Comparison of ENCODE assay signal across 24 mouse cellular contexts in the genomic region with DNA sequence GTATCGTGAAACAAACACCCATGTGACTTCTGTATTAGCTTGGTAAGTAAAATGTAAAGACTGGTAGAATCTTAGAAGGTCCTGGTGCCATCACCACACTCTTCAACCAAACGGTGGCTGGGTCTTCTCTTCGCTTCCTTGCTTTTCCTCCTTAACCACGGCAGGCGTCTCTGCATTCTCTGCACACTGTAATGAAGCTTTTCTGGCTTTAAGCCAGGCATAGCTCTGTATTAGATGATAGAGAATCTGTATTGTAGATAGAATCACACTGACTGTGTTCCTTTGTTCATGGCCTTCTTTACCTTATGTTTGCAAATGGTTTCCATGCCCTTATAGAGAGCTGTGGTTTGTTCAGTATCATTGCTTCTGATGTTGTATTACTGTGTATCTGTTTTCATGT.
"Had no signal": no experiment of that assay in that cellular context is flagged by ENCODE, and none has a peak within 500 bp of the region (broad histone marks: within the 10 kb centered on the region; RNA-seq: fewer than 3 reads in every experiment).

No protein-coding gene starts in this region.

- H3K4me3 ChIP-seq: gastrocnemius, adult 2 months; heart, embryonic 10.5 days; heart, embryonic 12.5 days; hindbrain, embryonic 10.5 days; hindbrain, embryonic 12.5 days; hindbrain, embryonic 15.5 days; intestine, embryonic 15.5 days; layer of hippocampus, adult 2 months; left cerebral cortex, adult 2 months; limb, embryonic 10.5 days; limb, embryonic 12.5 days had no signal

- H3K9me3 ChIP-seq: heart, embryonic 10.5 days; heart, embryonic 12.5 days; hindbrain, embryonic 10.5 days; hindbrain, embryonic 12.5 days; hindbrain, embryonic 15.5 days; intestine, embryonic 15.5 days; limb, embryonic 10.5 days; limb, embryonic 12.5 days had no signal

- H3K27ac ChIP-seq: gastrocnemius, adult 2 months; heart, embryonic 10.5 days; hindbrain, embryonic 10.5 days; hindbrain, embryonic 12.5 days; hindbrain, embryonic 15.5 days; intestine, embryonic 15.5 days; layer of hippocampus, adult 2 months; left cerebral cortex, adult 2 months; limb, embryonic 10.5 days; limb, embryonic 12.5 days had no signal

- H3K9ac ChIP-seq: heart, embryonic 12.5 days; hindbrain, embryonic 12.5 days; hindbrain, embryonic 15.5 days; intestine, embryonic 15.5 days; limb, embryonic 12.5 days had no signal

- H3K4me2 ChIP-seq: heart, embryonic 12.5 days; hindbrain, embryonic 12.5 days; hindbrain, embryonic 15.5 days; intestine, embryonic 15.5 days; limb, embryonic 12.5 days; liver, embryonic 11.5 days had no signal

- ATAC-seq: inflammation-experienced regulatory T-cells, adult 6 months; intestine, embryonic 15.5 days; intestine, postnatal 0 days had no signal

- H3K27me3 ChIP-seq: heart, embryonic 12.5 days; hindbrain, embryonic 12.5 days; hindbrain, embryonic 15.5 days; intestine, embryonic 15.5 days; limb, embryonic 12.5 days had no signal

- DNase-seq: gastrocnemius, adult 2 months; gastrocnemius, postnatal 10 days; gastrocnemius, postnatal 25 days; heart, adult 18-20 months; heart, postnatal 10 days; heart, postnatal 4 days; kidney, adult 18-20 months; kidney, adult 8-10 months; kidney, postnatal 14 days; kidney, postnatal 4 days; liver had no signal

- H3K36me3 ChIP-seq: heart, embryonic 10.5 days; heart, embryonic 12.5 days; hindbrain, embryonic 15.5 days had no signal

- H3K4me1 ChIP-seq: hindbrain, embryonic 10.5 days; hindbrain, embryonic 12.5 days; hindbrain, embryonic 15.5 days; intestine, embryonic 15.5 days; limb, embryonic 10.5 days had no signal
